Mouse (Mus musculus) heart, embryonic 11.5 days (tissue): ENCODE data around the gene Trim3. TPM values are rescaled to one million over a fixed set of nuclear protein-coding genes. Genes with fewer than 3 reads are reported as not detected.

ENCODE experiments used
- ATAC-seq: fragments of 200-750 bp; cut with Nextera tagmentation; replicated peaks from 2 replicates; pipeline ENCODE4 v1.8.0; 2017; ENCODE audit warnings: moderate library complexity; ENCODE audit not compliant: insufficient number of reproducible peaks, low FRiP score, low TSS enrichment
- H3K27ac ChIP-seq: fragments of 300-500 bp; sonication (generic); 2 replicates; pipeline ENCODE4 v1.5.1; 2014; ENCODE audit warnings: mild to moderate bottlenecking, low read depth, low read length
- H3K27me3 ChIP-seq: fragments of 300-500 bp; sonication (generic); 2 replicates; pipeline ENCODE4 v1.6.1; 2014; ENCODE audit warnings: mild to moderate bottlenecking, low read length, mixed read lengths; ENCODE audit not compliant: control insufficient read depth, insufficient read depth
- H3K36me3 ChIP-seq: fragments of 300-500 bp; sonication (generic); 2 replicates; pipeline ENCODE4 v1.6.1; 2014; ENCODE audit warnings: mild to moderate bottlenecking, low read length, moderate library complexity, mixed read lengths; ENCODE audit not compliant: control insufficient read depth, insufficient read depth
- H3K4me1 ChIP-seq: fragments of 300-500 bp; sonication (generic); 2 replicates; pipeline ENCODE4 v1.6.1; 2014; ENCODE audit warnings: low read length; ENCODE audit not compliant: control insufficient read depth, insufficient read depth
- H3K4me2 ChIP-seq: fragments of 300-500 bp; sonication (generic); 2 replicates; pipeline ENCODE4 v1.6.1; 2014; ENCODE audit warnings: mild to moderate bottlenecking, moderate library complexity
- H3K4me3 ChIP-seq: fragments of 300-500 bp; sonication (generic); 2 replicates; pipeline ENCODE4 v1.5.1; 2014; ENCODE audit warnings: low read depth, low read length
- H3K9ac ChIP-seq: fragments of 300-500 bp; sonication (generic); 2 replicates; pipeline ENCODE4 v1.6.1; 2014; ENCODE audit warnings: mild to moderate bottlenecking, low read depth, low read length, moderate library complexity
- H3K9me3 ChIP-seq: fragments of 300-500 bp; sonication (generic); replicated peaks from 2 replicates; pipeline ENCODE4 v1.6.1; 2016; ENCODE audit warnings: low read length; ENCODE audit not compliant: control insufficient read depth
- WGBS: fragments of 180-500 bp; shearing (Covaris S2); extraction: QIAGEN DNeasy Blood & Tissue Kit; methylation state at CpG from one replicate; pipeline ENCODE4 v1.1.7; 2014; ENCODE audit not compliant: insufficient replicate concordance; 5-methylcytosine and 5-hydroxymethylcytosine counted together
- polyA plus RNA-seq: library from polyadenylated mRNA; unstranded; fragments of >200 nt; fragmentation: Nextera tagmentation; extraction: Ambion mirVana; gene quantifications from 2 replicates; pipeline ENCODE4 v1.2.1, GENCODE M21; 2014

Trim3 gene
- 20.2 and 23.7 TPM in 2 replicates for polyA plus RNA-seq

DNA sequence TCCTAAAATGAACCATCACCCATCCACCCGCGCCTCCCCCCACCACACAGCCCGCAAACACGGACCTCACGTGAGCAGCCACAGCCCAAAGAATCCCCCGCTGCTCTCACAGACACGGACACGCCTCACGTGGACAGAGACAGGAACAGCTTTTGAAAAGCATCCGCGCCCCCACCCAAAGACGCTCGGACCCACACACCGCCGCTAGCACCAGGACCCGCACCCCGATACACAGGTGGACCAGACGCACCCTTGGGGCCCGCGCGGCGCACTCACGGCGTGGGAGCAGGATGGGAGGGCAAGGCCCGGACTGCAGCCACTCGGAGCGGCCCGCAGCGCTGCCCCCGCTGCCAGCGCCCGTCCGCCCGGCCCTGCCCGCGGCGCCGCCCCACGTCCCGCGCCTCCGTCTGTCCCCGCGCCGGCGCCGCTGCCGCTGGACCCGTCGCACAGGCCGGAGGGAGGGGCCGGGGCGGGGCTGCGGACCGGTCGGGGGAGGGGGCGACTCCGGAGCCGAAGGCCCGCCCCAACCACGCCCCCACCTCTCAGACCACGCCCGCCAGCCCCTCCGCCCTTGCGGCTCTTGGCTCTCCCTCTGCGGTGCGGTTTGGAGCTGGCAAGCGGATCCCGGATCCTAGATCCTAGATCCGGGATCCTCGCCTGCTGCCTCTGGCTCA, at the start of gene Trim3:
Gene Trim3 (minus strand): TSS at position 445 of the 674 bp plus-strand sequence.
- H3K4me3 ChIP-seq, result peak within 1 kb of the TSS; percentile 88
- peaks cover 24% of the 10 kb centered on the region for H3K4me1 ChIP-seq
- ATAC-seq, result peak; percentile 92
- H3K4me2 ChIP-seq, result peak within 1 kb of the TSS; percentile 72
- H3K9ac ChIP-seq, result peak within 1 kb of the TSS; percentile 93
- WGBS, result under 1% methylated on average over 60 of the region's 71 CpGs
- no peaks in the 10 kb centered on the region for H3K9me3 ChIP-seq
- H3K27ac ChIP-seq, result 0 out of 2 replicates have a peak within 1 kb of the TSS, but pooled peaks have one; percentile 7
- H3K27me3 ChIP-seq, result no peaks in the 10 kb centered on the region
- peaks cover 5% of the 10 kb centered on the region for H3K36me3 ChIP-seq

DNA sequence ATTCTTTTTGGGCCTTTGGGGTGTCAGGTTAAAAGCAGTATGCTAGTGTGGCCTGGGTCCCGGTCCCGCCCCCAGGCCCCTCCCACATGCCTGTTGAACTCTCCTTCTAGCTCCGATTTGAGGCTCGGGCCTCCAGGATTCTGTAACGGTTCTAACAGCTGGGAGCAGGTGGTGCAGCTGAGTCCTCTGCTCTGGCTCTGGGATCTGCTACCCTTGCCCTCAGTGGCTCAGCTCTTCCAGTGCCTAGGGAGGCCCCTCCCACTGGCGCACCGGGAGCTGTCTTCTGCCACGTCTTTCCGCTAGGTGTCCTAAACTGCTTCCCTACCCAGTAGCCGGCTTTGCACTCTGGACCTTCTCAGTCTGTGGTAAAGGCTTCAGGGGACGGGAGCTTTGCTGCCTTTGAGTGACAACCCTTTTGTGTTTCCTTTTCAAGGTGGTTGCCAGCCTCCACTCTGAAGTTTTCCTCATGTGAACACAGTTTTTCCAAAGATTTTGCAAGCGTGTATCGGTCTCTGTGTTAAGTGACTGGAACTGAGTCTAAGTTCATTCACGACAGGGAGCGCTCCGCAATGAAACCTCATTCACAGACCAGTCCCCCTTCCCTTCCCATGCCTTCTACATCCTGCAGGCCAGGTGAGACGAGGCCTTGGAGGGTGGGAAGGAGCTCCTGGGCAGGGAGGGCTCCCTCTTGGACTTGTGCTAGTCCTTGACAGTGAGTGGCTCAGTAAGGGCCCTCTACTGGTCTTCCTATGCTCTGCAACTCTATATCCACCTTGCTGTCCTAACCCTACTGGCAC, 17.5 kb upstream of the Trim3 start, which contains the start of gene Dnhd1:
Gene Dnhd1 (plus strand): TSS at position 189 of the 797 bp plus-strand sequence.
- no peaks in the 10 kb centered on the region for H3K9me3 ChIP-seq
- H3K4me2 ChIP-seq, result peak within 1 kb of the TSS; percentile 82
- H3K36me3 ChIP-seq, result no peaks in the 10 kb centered on the region
- H3K27me3 ChIP-seq, result no peaks in the 10 kb centered on the region
- ATAC-seq, result peak; percentile 88
- H3K4me3 ChIP-seq, result peak within 1 kb of the TSS; percentile 43
- whole genome bisulfite sequencing, result 2% methylated on average over 17 of the region's 17 CpGs
- H3K9ac ChIP-seq, result peak within 1 kb of the TSS; percentile 47
- no peaks in the 10 kb centered on the region; the same call in 1 of the 2 replicates for H3K4me1 ChIP-seq
- no peak within 1 kb of the TSS for H3K27ac ChIP-seq

DNA sequence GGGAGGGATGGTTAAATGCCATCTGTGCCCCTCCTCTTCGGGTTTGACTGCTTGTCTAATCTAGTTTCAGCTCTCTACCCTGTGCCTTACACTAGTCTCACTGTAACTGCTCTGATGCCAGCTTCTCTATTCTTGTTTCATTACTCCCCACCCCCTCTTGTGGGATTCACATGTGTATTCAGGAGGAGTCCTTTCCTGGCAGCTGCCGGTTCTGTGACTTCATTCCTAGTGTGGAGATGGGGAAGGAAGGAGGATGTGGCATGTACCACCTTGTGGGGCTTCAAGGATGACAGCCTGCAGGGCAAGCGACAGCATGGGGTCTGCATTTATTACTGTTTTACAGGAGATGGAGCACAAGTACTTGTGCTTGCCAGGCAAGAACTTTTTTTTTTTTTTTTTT, 8.6 kb upstream of the Trim3 start:
- H3K27me3 ChIP-seq, result no peaks in the 10 kb centered on the region
- H3K9me3 ChIP-seq, result no peaks in the 10 kb centered on the region
- no peak for ATAC-seq
- peaks cover 10% of the 10 kb centered on the region for H3K4me1 ChIP-seq
- H3K4me3 ChIP-seq, result no peak overlapping the region
- H3K4me2 ChIP-seq, result no peak overlapping the region
- WGBS, result 72% methylated on average over 3 of the region's 3 CpGs
- no peak overlapping the region for H3K9ac ChIP-seq
- peaks cover 10% of the 10 kb centered on the region for H3K36me3 ChIP-seq
- no peak overlapping the region for H3K27ac ChIP-seq

DNA sequence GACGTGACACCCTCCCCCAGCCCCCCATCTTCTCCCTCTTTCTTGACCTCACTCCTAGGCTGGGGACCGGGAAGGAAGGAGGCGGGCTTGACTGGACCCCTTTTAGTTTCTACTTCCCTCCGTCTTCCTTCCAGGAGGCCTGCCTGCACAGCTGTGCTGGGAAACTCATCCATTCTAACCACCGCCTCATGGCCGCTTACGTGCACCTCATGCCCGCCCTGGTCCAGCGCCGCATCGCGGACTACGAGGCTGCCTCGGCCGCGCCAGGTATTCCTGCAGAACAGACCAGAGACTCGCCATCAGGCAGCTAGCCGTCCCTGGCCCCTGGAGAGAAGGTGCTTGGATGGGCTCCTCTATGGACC, 7.5 kb upstream of the Trim3 start:
- Histone ChIP-seq H3K27ac (peak overlapping the region; percentile 82), H3K9me3 (no peaks in the 10 kb centered on the region), H3K4me1 (peaks cover 10% of the 10 kb centered on the region), H3K4me2 (peak overlapping the region; percentile 90), H3K9ac (peak overlapping the region; percentile 88), H3K36me3 (peaks cover 10% of the 10 kb centered on the region), H3K27me3 (no peaks in the 10 kb centered on the region), H3K4me3 (peak overlapping the region; percentile 78)
- WGBS, result under 1% methylated on average over 18 of the region's 18 CpGs
- peak; percentile 27 for ATAC-seq

DNA sequence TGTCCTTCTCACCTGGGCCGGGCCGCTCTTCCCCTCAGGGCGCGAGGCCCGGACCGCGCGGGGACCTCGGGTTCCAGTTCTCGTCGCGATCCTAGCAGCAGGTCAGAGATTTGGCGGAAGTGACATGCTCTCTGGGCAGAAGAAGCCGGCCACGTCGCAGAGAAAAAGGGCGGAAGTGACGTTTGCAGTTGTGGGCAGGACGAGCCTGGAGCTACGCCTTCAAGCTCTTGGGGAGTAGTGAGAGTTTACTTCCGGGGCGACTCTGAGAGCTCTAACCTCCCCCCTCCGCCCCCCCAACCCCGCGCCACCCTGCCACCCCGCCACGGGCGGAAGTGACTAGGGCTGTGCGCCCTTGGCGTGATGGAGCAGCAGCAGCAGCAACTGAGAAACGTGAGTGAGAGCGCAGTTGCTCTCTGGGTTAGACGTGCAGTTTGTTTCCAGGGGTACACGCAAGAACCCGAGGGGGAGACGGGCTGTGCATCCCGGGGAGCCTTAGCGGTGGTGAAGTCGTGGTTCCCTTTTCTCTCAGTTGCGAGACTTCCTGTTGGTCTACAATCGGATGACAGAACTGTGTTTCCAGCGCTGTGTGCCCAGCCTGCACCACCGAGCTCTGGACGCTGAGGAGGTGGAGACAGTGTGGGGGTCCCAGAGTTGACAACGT, 7.0 kb upstream of the Trim3 start, which contains the start of the genes Arfip2 and Gm45799:
Gene Arfip2 (minus strand): TSS at position 184 of the 661 bp plus-strand sequence.
Gene Gm45799 (plus strand): TSS at position 320 of the 661 bp plus-strand sequence.
- Histone ChIP-seq H3K27ac (peak within 1 kb of the TSS; percentile 82), H3K9me3 (no peaks in the 10 kb centered on the region), H3K36me3 (peaks cover 10% of the 10 kb centered on the region), H3K4me2 (peak within 1 kb of the TSS; percentile 90), H3K27me3 (no peaks in the 10 kb centered on the region), H3K4me1 (peaks cover 10% of the 10 kb centered on the region), H3K4me3 (peak within 1 kb of the TSS; percentile 78), H3K9ac (peak within 1 kb of the TSS; percentile 88)
- peak; percentile 91 for ATAC-seq
- whole genome bisulfite sequencing, result under 1% methylated on average over 45 of the region's 45 CpGs

DNA sequence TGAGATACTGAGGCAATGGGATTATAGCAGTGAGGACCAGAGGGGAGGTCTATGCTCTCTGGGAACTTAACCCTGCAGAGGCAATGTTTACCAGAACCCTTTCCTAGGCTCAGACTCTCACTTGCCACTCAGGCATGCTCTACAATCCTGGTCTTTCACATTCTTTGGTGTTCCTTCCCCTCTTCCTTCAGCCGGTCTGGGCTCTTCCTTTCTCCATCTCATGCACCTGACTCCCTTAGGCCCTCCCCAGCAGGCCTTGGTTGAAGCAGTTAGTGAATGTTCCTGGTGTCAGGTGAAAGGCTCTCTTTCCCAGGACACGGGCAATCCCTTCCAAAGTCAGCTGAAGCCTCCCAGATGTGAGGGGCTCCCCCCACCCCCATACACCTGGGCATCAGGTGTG, 6.4 kb upstream of the Trim3 start, which contains the start of gene Timm10b:
Gene Timm10b (plus strand): TSS at position 301 of the 400 bp plus-strand sequence.
- Histone ChIP-seq H3K36me3 (peaks cover 10% of the 10 kb centered on the region), H3K27ac (peak within 1 kb of the TSS; percentile 82), H3K9ac (peak within 1 kb of the TSS; percentile 88), H3K4me3 (peak within 1 kb of the TSS; percentile 78), H3K27me3 (no peaks in the 10 kb centered on the region), H3K9me3 (no peaks in the 10 kb centered on the region), H3K4me2 (peak within 1 kb of the TSS; percentile 90), H3K4me1 (peaks cover 10% of the 10 kb centered on the region)
- no peak; the same call in 1 of the 2 replicates for ATAC-seq
- WGBS, result 3% methylated on average over 2 of the region's 2 CpGs

DNA sequence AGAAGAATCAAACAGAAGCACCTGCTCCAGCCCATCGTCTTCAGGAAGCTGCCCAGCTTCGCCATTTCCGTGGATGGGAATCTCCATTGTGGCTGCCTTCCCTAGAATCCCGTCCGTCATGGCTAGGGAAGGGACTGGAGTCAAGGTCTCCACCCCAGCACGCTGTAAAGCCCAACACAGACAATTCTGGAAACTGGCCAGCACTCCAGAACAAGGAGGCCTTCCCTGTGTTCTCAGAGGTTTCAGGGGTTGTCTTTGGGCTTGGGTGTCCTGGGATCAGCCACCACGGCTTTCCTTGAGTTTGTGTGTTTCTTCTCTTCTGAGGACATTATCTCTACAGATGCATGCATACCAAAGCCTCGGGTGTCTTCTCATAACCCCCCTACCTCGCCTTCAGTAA, 5.9 kb upstream of the Trim3 start:
- ATAC-seq, result no peak
- Histone ChIP-seq H3K9me3 (no peaks in the 10 kb centered on the region), H3K4me2 (peak overlapping the region; percentile 77), H3K36me3 (peaks cover 10% of the 10 kb centered on the region), H3K27ac (no peak overlapping the region), H3K4me1 (peaks cover 10% of the 10 kb centered on the region), H3K4me3 (peak overlapping the region; percentile 78), H3K27me3 (no peaks in the 10 kb centered on the region), H3K9ac (0 out of 2 replicates have a peak overlapping the region, but pooled peaks have one; percentile 0)
- 67% methylated on average over 9 of the region's 9 CpGs for WGBS

DNA sequence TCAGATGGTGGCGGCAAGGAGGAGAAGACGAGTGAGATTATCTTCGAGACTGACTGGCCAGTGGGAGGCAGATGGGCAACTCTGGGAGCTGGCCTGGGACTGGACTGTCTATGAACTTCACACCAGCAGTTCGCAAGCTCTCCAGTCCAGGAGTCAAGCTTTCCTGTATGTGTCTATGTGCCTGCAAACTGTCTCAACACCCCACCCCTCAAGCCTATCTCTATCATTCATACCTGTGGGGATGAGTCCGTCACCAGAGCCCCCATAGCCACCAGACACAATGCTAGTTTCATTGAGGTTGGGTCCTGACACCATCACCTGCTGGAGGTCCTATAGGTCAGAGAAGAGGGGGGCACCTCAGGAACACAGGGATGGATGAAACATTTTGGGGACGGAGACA, 5.4 kb upstream of the Trim3 start:
- ATAC-seq, result no peak
- Histone ChIP-seq H3K36me3 (peaks cover 10% of the 10 kb centered on the region), H3K4me2 (peak overlapping the region; percentile 77; the same call in 1 of the 2 replicates), H3K27ac (no peak overlapping the region), H3K9me3 (no peaks in the 10 kb centered on the region), H3K4me1 (peaks cover 10% of the 10 kb centered on the region), H3K4me3 (no peak overlapping the region), H3K9ac (no peak overlapping the region), H3K27me3 (no peaks in the 10 kb centered on the region)
- 85% methylated on average over 6 of the region's 6 CpGs for WGBS
